Mouse (Mus musculus) embryo, embryonic 10.5 days (tissue): ENCODE measurements around the gene Aadacl3.

Experiments used
- DNase-seq: peaks from one replicate; pipeline ENCODE4 v3.0.0-alpha.2; 2015; ENCODE audit warnings: low spot score

Gene Aadacl3

DNA sequence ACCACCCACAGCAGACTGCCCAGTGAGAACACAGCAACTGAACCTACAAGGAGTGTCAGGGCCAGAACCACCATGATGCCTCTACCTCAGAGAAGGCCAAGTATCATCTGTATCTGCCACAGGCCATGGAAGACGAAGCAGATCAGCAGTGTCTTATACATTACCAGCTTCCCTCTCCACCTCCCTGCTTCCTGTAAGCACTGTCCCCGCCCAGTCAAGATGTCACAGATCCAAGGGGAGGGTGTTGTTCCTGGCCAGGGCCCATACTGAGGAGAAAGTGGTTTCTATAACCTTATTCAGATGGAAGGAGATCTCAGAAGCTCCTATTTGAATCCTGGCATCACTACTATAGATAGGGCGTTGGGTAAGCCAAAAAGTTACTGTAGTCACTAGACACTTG is at the start of gene Aadacl3:
Gene Aadacl3, minus strand, starts transcription at position 101 of the 400 bp plus-strand sequence.
- DNase-seq, result no peak

DNA sequence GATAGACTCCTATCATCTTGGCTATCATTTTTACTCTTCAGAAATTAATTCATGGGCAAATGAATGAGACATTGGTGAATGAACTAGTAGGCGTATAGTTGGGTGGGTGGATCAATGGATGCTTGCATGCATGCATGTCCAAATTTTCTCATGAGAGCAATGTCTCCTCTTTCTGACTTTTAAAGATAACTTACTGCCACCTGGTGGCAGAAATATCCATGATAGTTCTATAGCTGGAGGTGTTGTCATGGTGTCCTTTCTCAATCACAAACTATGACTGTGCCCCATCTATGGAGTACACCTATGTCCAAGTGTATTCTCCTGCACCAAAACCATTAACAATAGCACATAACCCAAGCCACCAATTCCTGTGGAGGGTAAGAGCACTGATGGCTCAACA is 43.0 kb upstream of the Aadacl3 start:
- no peak for DNase-seq

DNA sequence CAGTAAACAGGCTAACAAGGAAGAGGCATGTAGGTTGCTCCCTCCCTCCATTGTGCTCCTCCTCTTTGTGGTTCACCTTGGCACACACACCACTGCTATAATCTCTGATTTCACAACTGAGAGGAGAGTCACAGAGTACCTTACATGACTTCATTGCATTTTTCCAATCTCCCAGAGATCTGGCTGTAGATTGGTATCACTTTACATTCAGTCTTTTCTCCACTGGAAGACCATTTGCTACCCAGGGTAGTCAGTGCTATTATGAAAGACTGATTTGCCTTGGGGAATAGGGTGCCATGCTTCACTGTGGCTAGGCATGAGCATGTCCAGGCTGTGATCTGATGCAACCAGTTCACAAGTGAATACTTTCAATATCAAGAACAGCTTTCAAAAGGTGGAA is 29.8 kb upstream of the Aadacl3 start:
- DNase-seq, result no peak

DNA sequence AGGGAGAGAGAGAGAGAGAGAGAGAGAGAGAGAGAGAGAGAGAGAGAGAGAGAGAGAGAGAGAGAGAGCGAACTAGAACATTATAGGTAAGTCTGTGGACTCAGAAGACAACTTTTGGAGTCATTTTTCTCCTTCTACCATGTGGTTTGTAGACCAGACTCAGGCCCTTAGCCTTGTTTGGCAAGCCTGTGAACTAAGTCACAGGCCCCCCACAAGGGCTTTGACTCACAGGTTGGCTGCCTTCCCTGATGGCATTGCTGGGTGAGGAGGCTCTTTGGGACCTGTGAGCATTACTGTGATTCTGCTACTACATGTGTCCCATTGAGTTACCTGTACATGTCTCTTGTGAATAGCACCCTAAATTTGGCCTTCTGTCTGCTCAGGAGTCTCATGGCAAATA is 4.5 kb upstream of the Aadacl3 start:
- DNase-seq, result no peak

DNA sequence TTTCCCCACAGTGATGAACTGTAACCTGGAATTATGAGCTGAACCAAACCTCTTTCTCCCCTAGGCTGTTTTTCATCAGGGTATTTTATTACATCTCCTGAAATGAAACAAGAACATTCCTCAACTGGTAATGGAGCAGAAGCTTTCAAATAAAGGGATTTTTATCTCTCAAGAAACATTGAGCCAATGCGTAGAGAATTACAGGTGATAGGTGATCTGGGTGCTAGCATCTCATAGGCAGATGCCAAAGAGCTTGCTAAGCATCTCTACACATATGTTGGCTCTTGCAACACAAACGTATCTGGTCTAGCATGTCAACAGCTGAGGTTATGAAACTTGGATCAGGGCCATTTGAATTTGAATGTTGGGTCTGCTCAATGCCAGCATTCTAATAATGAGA is 1.6 kb upstream of the Aadacl3 start:
- no peak for DNase-seq

DNA sequence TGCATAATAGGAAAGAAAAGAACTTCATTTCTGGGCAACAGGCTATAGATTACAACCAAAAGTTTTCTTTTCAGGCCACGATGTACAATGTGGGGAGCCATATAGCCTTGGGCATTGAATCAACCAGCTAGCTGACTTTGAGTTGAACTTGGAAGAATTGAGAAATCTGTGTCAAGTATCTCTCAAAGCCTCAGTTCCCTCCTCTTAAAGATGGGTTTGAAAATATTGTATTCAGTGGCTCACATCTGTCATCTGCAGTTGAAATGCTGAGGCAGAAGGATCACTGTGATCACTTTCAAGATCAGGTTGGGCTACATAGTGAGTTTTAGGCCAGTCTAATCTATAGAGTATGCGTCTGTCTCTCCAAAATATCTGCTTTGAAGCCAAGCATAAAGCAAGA is 10.3 kb downstream of the Aadacl3 start, which contains the start of gene Gm9944:
Gene Gm9944, minus strand, starts transcription at position 101 of the 400 bp plus-strand sequence.
- DNase-seq, result no peak

DNA sequence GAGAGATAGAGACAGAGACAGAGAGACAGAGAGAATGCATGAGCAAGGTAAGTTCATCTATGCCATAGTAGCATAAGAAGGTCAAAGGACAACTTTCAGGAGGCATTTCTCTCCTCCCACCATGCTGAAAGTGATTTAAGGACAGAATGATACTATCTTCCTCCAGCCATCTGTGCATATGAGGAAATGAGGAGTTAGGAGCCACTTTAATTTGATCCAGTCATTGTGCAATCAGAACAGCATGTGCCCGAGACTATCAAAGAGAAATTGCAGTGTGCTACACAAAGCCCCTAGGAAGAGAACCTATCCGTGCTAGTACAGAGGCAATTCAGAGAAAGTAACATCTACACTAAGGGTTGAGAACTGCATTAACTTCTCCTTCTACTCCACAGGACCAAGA is 15.0 kb downstream of the Aadacl3 start:
- no peak for DNase-seq

DNA sequence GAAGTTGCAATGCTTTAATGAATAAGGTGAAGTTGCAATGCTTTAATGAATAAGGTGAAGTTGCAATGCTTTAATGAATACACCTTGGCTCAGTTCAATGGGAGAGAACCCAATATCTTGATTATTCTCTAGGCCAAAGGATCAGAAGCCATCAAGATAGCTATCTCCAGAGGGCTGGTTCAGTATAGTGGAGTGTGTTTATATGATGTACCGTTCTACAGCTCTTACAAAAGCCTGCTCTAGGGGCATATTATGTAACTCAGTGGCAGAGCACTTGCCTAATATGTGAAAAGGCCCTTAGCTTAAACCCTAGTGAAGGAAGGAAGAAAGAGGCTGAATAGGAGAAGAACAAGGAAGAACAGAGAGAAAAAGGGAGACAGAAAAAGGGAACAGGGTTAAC is 22.0 kb downstream of the Aadacl3 start:
- no peak for DNase-seq

DNA sequence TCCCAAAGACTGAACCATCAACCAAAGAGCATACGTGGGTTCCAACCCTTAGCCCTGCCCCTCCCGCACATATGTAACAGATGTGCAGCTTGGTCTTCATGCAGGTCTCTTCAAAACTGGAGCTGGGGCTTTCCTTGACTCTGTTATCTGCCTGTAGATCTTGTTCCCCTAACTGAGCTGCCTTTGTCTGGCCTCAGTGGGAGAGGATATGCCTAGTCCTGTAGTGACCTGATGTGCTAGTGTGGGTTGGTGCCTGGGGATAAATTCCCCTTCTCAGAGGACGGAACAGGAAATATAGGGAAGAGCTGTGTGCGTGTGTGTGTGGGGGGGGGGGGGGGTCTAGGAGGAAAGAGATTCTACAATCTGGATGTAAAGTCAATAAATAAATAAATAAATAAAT is 22.5 kb downstream of the Aadacl3 start:
- DNase-seq, result no peak

DNA sequence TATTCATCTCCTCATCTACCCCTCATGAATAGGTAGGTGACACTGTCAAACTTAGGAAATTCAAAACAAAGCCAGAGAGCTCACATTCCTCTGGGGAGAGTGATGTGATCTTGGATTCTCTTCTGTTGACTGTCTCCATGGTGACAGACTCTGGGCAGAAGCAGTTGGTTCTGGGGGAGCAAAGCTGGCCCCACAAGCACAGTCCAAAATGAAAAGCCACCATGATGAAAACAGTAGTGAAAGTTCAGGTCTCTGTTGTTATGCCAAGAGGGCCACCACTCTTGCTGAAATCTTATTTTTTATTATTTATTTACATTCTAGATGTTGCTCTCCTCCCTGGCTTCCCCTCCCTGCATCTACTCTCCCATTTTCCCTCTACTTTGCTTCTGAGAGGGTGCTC is 24.9 kb downstream of the Aadacl3 start, which contains the start of gene 1700012P22Rik:
Gene 1700012P22Rik, minus strand, starts transcription at position 101 of the 400 bp plus-strand sequence.
- no peak for DNase-seq

DNA sequence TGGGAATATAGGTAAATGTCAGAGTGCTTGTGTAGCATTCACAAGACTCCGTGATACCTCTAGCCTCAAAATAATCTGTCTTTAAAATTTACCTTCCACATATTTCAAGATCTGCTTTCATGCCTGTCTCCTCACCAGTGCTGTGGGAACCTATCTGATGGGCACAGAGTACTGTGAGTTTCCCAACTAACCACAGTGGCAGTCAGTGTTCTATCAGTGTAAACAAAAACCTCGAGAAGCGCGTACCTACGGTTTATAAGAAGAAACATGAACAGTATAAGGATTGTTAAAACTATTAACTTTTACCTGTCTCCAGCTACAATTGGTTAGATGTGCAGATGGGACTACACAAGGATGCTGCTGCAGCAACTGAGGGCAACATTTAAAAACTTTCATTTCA is 30.3 kb downstream of the Aadacl3 start:
- no peak for DNase-seq

DNA sequence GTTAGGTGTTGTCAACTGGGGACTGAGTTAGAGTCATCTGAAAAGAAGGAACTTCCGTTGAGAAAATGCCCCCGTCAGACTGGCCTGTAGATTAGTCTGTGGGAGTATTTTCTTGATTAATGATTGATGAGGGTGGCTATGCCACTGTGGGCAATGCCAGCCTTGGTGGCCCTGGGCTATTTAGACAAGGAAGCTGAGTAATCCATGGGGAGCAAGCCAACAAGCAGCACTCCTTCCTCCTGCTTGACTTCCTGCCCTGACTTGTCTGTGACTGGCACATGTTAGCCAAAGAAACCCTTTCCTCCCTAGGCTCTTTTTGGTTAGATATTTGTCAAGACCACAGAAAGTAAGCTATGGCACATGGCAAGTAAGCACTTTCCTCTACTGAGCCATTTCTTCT is 32.8 kb downstream of the Aadacl3 start:
- no peak for DNase-seq

DNA sequence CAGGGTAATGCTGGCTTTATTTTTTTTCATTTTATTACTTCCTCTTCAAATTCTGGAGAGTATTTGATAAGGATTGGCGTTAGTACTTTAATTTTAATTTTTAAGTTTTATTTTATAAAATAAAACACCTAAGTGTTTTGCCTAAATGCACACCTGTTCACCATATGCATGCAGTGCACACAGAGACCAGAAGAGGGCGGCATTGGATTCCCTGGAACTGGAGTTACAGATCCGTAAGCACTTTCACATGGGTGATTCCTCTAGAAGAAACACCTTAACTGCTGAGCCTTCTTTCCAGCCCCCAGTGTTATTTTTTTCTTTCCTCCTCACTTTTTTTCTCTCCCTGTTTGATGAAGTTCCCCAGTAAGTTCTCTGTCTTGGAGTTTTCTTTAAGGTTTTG is 34.7 kb downstream of the Aadacl3 start:
- DNase-seq, result peak; percentile 29

DNA sequence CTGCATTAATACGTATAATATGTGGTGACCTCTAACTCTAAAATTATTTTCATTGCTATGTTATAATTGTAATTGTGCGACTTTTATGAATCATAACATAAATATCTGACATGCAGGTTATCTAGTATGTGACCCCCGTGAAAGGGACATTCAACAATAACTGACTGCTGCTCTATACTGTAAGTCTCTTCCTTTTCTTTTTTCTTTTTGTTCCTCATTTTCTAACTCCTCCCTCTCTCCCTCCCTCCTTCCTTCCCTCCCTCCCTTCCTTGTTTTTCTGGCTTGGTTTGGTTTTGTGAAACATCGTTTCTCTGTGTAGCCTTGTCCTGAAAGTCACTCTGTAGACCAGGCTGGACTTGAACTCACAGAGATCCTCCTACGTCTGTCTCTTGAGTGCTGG is 39.0 kb downstream of the Aadacl3 start:
- DNase-seq, result no peak

DNA sequence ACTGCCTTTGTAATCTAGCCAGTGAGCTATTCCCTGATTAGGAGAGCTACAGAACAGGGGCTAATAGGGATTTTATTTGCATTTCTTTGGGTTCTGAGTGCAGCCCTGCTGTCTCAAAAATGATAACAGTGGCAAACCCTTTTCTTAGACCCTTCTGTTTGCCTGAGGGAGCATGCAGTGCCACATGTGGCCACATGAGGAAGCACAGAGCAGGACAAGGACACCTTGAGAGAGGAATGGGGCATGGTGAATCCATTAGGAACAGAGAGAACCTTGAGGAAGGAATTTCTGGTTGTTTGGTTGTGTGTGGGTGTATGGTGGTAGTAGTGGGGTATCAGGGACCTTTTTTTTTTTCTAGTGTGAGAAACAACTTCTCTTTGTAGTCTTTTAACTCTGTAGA is 42.9 kb downstream of the Aadacl3 start:
- DNase-seq, result no peak

DNA sequence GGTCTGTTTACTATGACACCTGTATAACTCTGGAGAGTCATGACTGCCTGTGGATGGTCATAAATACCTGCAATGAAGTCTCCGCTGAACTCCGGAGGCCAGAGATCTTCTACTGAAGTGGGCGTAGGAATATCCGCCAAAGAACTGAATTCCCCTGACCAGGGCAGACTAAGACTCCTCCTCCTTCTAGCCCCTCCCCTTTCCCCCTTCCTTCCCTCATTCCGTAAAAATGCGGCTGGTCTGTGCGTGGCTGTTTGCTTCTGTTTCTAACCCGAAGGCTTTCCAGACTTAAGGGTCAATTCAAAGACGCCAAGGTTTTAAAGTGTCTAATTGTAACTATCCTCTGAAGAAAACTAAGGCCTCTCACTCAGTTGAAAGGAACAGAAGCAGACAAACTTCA is 55.3 kb downstream of the Aadacl3 start, which contains the start of gene Pramef12:
Gene Pramef12, minus strand, starts transcription at position 175 of the 400 bp plus-strand sequence.
- DNase-seq, result no peak

DNA sequence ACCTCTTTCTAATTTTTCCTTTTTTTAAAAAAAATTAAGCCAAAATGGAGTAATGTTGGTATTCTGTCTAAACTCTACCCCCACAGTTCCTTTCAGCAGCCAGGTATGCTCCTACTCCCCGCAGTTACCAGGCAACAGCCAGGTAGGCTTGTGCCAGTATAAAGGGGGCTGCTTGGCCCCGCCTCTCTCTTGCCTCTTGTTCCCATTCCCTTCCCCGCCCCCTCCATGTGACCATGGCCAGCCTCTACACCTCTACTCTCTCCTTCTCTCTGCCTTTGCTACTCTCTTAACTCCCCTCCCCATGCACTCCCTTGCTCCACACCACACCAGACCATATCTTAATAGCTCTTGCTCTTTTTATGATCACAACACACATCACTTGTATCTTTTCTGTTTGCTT is 57.3 kb downstream of the Aadacl3 start:
- no peak for DNase-seq

DNA sequence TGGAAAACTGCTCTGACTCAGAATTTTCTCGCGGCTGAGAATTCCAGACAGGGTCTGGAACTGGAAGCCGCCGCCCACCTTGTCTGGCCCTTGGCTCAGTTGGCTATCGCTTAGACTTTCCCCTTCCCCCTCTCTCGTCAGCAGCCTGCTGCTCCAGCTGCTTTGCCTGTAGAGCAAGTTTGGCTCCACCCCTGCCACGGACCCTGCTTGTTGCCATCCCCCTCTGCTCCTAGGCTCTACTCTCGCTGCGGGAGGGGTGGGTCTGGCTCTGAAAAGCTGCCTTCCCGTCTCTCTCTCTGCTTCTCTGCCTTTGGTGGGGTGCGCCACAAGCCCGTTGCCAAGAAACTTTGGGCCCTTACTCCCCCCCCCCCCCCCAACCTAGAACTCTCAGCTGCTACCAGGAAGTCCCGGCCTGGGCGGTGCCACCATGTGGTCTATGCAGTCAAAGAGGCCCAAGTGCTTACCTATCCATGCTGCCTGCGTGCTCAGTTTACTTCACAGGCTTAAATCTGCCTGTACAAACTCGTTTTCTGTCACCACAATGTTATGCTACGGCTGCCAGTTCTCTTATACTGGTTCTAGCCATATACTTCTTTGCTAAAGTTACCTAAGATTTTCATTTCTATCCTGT is 59.0 kb downstream of the Aadacl3 start:
- peak; percentile 67 for DNase-seq
